Mouse (Mus musculus) heart, postnatal 10 days (tissue): ENCODE measurements around the gene AI481877. TPM values are rescaled to one million over a fixed set of nuclear protein-coding genes. Genes with fewer than 3 reads are reported as not detected.

ENCODE experiments used
- total RNA-seq, 2 experiments: library from RNA; stranded (reverse); gene quantifications; 2 replicates each; pipeline ENCODE4 v1.2.3; 2021

Gene AI481877
- total RNA-seq, 2 experiments from 2014 or later = not detected

Other genes with a start within 250 kb of the AI481877 start
- 100 to 1,000 TPM; 153 to 156 TPM for gene Ecpas, start 226.2 kb downstream of the AI481877 start, total RNA-seq
- gene Zkscan16, start 195.4 kb downstream of the AI481877 start, total RNA-seq = under 1 TPM; 0.12 TPM
- gene Ptgr1, start 151.9 kb downstream of the AI481877 start, total RNA-seq = 1 to 10 TPM; 5.3 to 5.6 TPM
- gene Dnajc25, start 143.9 kb downstream of the AI481877 start, total RNA-seq = 10 to 100 TPM; 15.9 to 18.2 TPM
- gene Gm20503, start 135.8 kb downstream of the AI481877 start, total RNA-seq = 1 to 10 TPM; 3.7 TPM
- gene Gng10, start 103.9 kb downstream of the AI481877 start, total RNA-seq = 10 to 100 TPM; 32.1 to 32.9 TPM
- gene Ugcg, start 50.3 kb upstream of the AI481877 start, total RNA-seq = 10 to 100 TPM; 22.1 to 23.3 TPM